Mouse (Mus musculus) MEL (cell line): ENCODE results near the gene Pck2. TPM values are rescaled to one million over a fixed set of nuclear protein-coding genes. Genes with fewer than 3 reads are reported as not detected.
A peak's percentile ranks its signal among the peaks of the same experiment; 100 is the strongest.

Experiments used
- DNase-seq: peaks from one replicate; pipeline ENCODE4 v3.0.0; 2011; ENCODE audit warnings: low read depth, low spot score
- H3K27ac ChIP-seq: 2 replicates; pipeline ENCODE4 v1.5.1; 2012; ENCODE audit warnings: low read depth, mild to moderate bottlenecking, control low read depth, low read length, moderate library complexity; ENCODE audit not compliant: control insufficient read depth
- H3K27me3 ChIP-seq, 2 experiments: fragments of 150-350 bp in 1 of 2; sonication (generic) in 1 of 2; 2 replicates each; pipeline ENCODE4 v1.6.1; 2012; ENCODE audit warnings: low read length in 2 of 2, mild to moderate bottlenecking in 2 of 2, improper control_type of control experiment in 1 of 2, moderate library complexity in 1 of 2; ENCODE audit not compliant: insufficient read depth in 2 of 2, control insufficient read depth in 1 of 2
- H3K36me3 ChIP-seq, 2 experiments: 2 replicates each; pipeline ENCODE4 v1.6.1; 2012 to 2014; ENCODE audit warnings: low read length in 2 of 2, improper control_type of control experiment in 1 of 2, inconsistent platforms in 1 of 2, mild to moderate bottlenecking in 1 of 2; ENCODE audit not compliant: insufficient read depth in 2 of 2, control insufficient read depth in 1 of 2
- H3K4me1 ChIP-seq, 2 experiments: fragments of 150-350 bp in 1 of 2; sonication (generic) in 1 of 2; 2 replicates each; pipeline ENCODE4 v1.6.1; 2012; ENCODE audit warnings: low read length in 2 of 2, improper control_type of control experiment in 1 of 2, mild to moderate bottlenecking in 1 of 2; ENCODE audit not compliant: insufficient read depth in 2 of 2, control insufficient read depth in 1 of 2
- H3K4me3 ChIP-seq, 2 experiments: fragments of 150-350 bp in 1 of 2; sonication (generic) in 1 of 2; 2 replicates each; pipeline ENCODE4 v1.5.1; 2012; ENCODE audit warnings: low read depth in 2 of 2, low read length in 2 of 2, mild to moderate bottlenecking in 2 of 2, moderate library complexity in 2 of 2, control low read depth in 1 of 2, improper control_type of control experiment in 1 of 2; ENCODE audit not compliant: control insufficient read depth in 1 of 2, insufficient read depth in 1 of 2
- H3K79me2 ChIP-seq: 2 replicates; pipeline ENCODE4 v1.6.1; 2012; ENCODE audit warnings: mild to moderate bottlenecking, low read length, moderate library complexity; ENCODE audit not compliant: control insufficient read depth, poor library complexity, insufficient read depth
- H3K9ac ChIP-seq: 2 replicates; pipeline ENCODE4 v1.6.1; 2012; ENCODE audit warnings: low read depth, mild to moderate bottlenecking, control low read depth, low read length, moderate library complexity; ENCODE audit not compliant: control insufficient read depth, poor library complexity, severe bottlenecking
- H3K9me3 ChIP-seq: fragments of 150-350 bp; sonication (generic); replicated peaks from 2 replicates; pipeline ENCODE4 v1.6.1; 2012; ENCODE audit warnings: mild to moderate bottlenecking, low read length, improper control_type of control experiment, moderate library complexity; ENCODE audit not compliant: insufficient read depth
- CHD2 ChIP-seq: IDR thresholded peaks from 2 replicates; pipeline ENCODE4 v1.6.1; 2011; ENCODE audit warnings: low read length, improper control_type of control experiment
- E2F4 ChIP-seq: IDR thresholded peaks from 2 replicates; pipeline ENCODE4 v1.6.1; 2011; ENCODE audit warnings: low read depth, low read length, improper control_type of control experiment, borderline replicate concordance
- ELF1 ChIP-seq: IDR thresholded peaks from 2 replicates; pipeline ENCODE4 v1.6.1; 2014; ENCODE audit warnings: low read depth, mild to moderate bottlenecking, inconsistent platforms, low read length, improper control_type of control experiment, moderate library complexity
- EP300 ChIP-seq, 2 experiments: IDR thresholded peaks; 2 replicates each; pipeline ENCODE4 v1.6.1; 2011; ENCODE audit warnings: improper control_type of control experiment in 2 of 2, low read length in 2 of 2, low read depth in 1 of 2, mild to moderate bottlenecking in 1 of 2
- ETS1 ChIP-seq: IDR thresholded peaks from 2 replicates; pipeline ENCODE4 v1.6.1; 2012; ENCODE audit warnings: low read depth, mild to moderate bottlenecking, inconsistent platforms, low read length, improper control_type of control experiment, moderate library complexity
- GABPA ChIP-seq: IDR thresholded peaks from 2 replicates; pipeline ENCODE4 v1.6.1; 2012; ENCODE audit warnings: low read depth, mild to moderate bottlenecking, inconsistent platforms, low read length, improper control_type of control experiment, moderate library complexity
- GATA1 ChIP-seq: IDR thresholded peaks from 2 replicates; pipeline ENCODE4 v1.6.1; 2011; ENCODE audit warnings: low read depth, low read length, improper control_type of control experiment
- HCFC1 ChIP-seq: IDR thresholded peaks from 2 replicates; pipeline ENCODE4 v1.6.1; 2012; ENCODE audit warnings: low read depth, mild to moderate bottlenecking, inconsistent platforms, low read length, improper control_type of control experiment, moderate library complexity
- JUND ChIP-seq: IDR thresholded peaks from 2 replicates; pipeline ENCODE4 v1.6.1; 2011; ENCODE audit warnings: low read depth, mild to moderate bottlenecking, improper control_type of control experiment, low read length
- KAT2A ChIP-seq: conservative IDR thresholded peaks from 2 replicates; pipeline ENCODE4 v1.6.1; 2012; ENCODE audit warnings: low read depth, low read length, improper control_type of control experiment, inconsistent platforms
- MAFK ChIP-seq: IDR thresholded peaks from 2 replicates; pipeline ENCODE4 v1.6.1; 2011; ENCODE audit warnings: low read depth, mild to moderate bottlenecking, low read length, improper control_type of control experiment, borderline replicate concordance
- MAX ChIP-seq: IDR thresholded peaks from 2 replicates; pipeline ENCODE4 v1.6.1; 2011; ENCODE audit warnings: low read length, improper control_type of control experiment
- MAZ ChIP-seq: IDR thresholded peaks from 2 replicates; pipeline ENCODE4 v1.6.1; 2012; ENCODE audit warnings: low read depth, mild to moderate bottlenecking, inconsistent platforms, low read length, improper control_type of control experiment
- MXI1 ChIP-seq: IDR thresholded peaks from 2 replicates; pipeline ENCODE4 v1.6.1; 2011; ENCODE audit warnings: mild to moderate bottlenecking, low read depth, low read length, improper control_type of control experiment
- MYB ChIP-seq: IDR thresholded peaks from 2 replicates; pipeline ENCODE4 v1.6.1; 2011; ENCODE audit warnings: mild to moderate bottlenecking, low read depth, low read length, improper control_type of control experiment
- MYC ChIP-seq: IDR thresholded peaks from 2 replicates; pipeline ENCODE4 v1.6.1; 2011; ENCODE audit warnings: low read depth, mild to moderate bottlenecking, low read length, improper control_type of control experiment, moderate library complexity
- NELFE ChIP-seq: IDR thresholded peaks from 2 replicates; pipeline ENCODE4 v1.6.1; 2011; ENCODE audit warnings: low read depth, low read length, improper control_type of control experiment
- NRF1 ChIP-seq: IDR thresholded peaks from 2 replicates; pipeline ENCODE4 v1.6.1; 2014; ENCODE audit warnings: low read depth, mild to moderate bottlenecking, inconsistent platforms, low read length, improper control_type of control experiment, moderate library complexity; ENCODE audit not compliant: poor library complexity, insufficient read depth, severe bottlenecking
- POLR2A ChIP-seq, 2 experiments: IDR thresholded peaks; 2 replicates each; pipeline ENCODE4 v1.6.1; 2011 to 2012; ENCODE audit warnings: low read length in 2 of 2, mild to moderate bottlenecking in 2 of 2, control low read depth in 1 of 2, improper control_type of control experiment in 1 of 2, low read depth in 1 of 2, moderate library complexity in 1 of 2; ENCODE audit not compliant: control insufficient read depth in 1 of 2, insufficient read depth in 1 of 2, poor library complexity in 1 of 2
- POLR2AphosphoS2 ChIP-seq: IDR thresholded peaks from 2 replicates; pipeline ENCODE4 v1.6.1; 2011; ENCODE audit warnings: low read length, improper control_type of control experiment
- POLR2AphosphoS5 ChIP-seq: IDR thresholded peaks from 2 replicates; pipeline ENCODE4 v1.6.1; 2012; ENCODE audit warnings: low read depth, borderline replicate concordance, mild to moderate bottlenecking, inconsistent platforms, low read length, moderate library complexity, mixed read lengths
- RAD21 ChIP-seq: IDR thresholded peaks from 2 replicates; pipeline ENCODE4 v1.6.1; 2011; ENCODE audit warnings: mild to moderate bottlenecking, low read depth, low read length, improper control_type of control experiment
- RCOR1 ChIP-seq: IDR thresholded peaks from 2 replicates; pipeline ENCODE4 v1.6.1; 2012; ENCODE audit warnings: low read depth, mild to moderate bottlenecking, inconsistent platforms, low read length, improper control_type of control experiment
- SIN3A ChIP-seq: IDR thresholded peaks from 2 replicates; pipeline ENCODE4 v1.6.1; 2012; ENCODE audit warnings: low read length, improper control_type of control experiment, inconsistent platforms
- SMC3 ChIP-seq: IDR thresholded peaks from 2 replicates; pipeline ENCODE4 v1.6.1; 2011; ENCODE audit warnings: low read depth, low read length, improper control_type of control experiment
- TAL1 ChIP-seq: IDR thresholded peaks from 2 replicates; pipeline ENCODE4 v1.6.1; 2012; ENCODE audit warnings: mild to moderate bottlenecking, inconsistent platforms, low read length, moderate library complexity, mixed read lengths
- TBP ChIP-seq: IDR thresholded peaks from 2 replicates; pipeline ENCODE4 v1.8.0; 2011; ENCODE audit warnings: low read depth, low read length, improper control_type of control experiment
- TCF12 ChIP-seq: IDR thresholded peaks from 2 replicates; pipeline ENCODE4 v1.6.1; 2014; ENCODE audit warnings: low read depth, mild to moderate bottlenecking, inconsistent platforms, low read length, improper control_type of control experiment, moderate library complexity
- UBTF ChIP-seq: IDR thresholded peaks from 2 replicates; pipeline ENCODE4 v1.6.1; 2012; ENCODE audit warnings: low read depth, mild to moderate bottlenecking, inconsistent platforms, low read length, improper control_type of control experiment, moderate library complexity, borderline replicate concordance; ENCODE audit not compliant: insufficient read depth
- USF1 ChIP-seq: IDR thresholded peaks from 2 replicates; pipeline ENCODE4 v1.6.1; 2014; ENCODE audit warnings: low read depth, mild to moderate bottlenecking, inconsistent platforms, low read length, improper control_type of control experiment, moderate library complexity
- USF2 ChIP-seq, 2 experiments: IDR thresholded peaks; 2 replicates each; pipeline ENCODE4 v1.6.1; 2011 to 2012; ENCODE audit warnings: improper control_type of control experiment in 2 of 2, low read length in 2 of 2, borderline replicate concordance in 1 of 2, inconsistent platforms in 1 of 2, low read depth in 1 of 2, mild to moderate bottlenecking in 1 of 2; ENCODE audit not compliant: insufficient read depth in 1 of 2
- ZKSCAN1 ChIP-seq: IDR thresholded peaks from 2 replicates; pipeline ENCODE4 v1.6.1; 2012; ENCODE audit warnings: low read depth, mild to moderate bottlenecking, inconsistent platforms, low read length, improper control_type of control experiment, moderate library complexity
- ZMIZ1 ChIP-seq: IDR thresholded peaks from 2 replicates; pipeline ENCODE4 v1.6.1; 2012; ENCODE audit warnings: low read depth, mild to moderate bottlenecking, inconsistent platforms, low read length, improper control_type of control experiment, moderate library complexity
- ZNF384 ChIP-seq: IDR thresholded peaks from 2 replicates; pipeline ENCODE4 v1.6.1; 2012; ENCODE audit warnings: low read depth, mild to moderate bottlenecking, inconsistent platforms, low read length, improper control_type of control experiment
- polyA plus RNA-seq, 2 experiments: library from polyadenylated mRNA; stranded (reverse) in 1 of 2; unstranded in 1 of 2; fragments of >175 nt in 1 of 2; fragments of >200 nt in 1 of 2; gene quantifications; 2 replicates each; pipeline versions ENCODE4 v1.2.1 to v1.2.4; 2012; ENCODE audit warnings: low replicate concordance in 2 of 2, low read depth in 1 of 2; ENCODE audit not compliant: insufficient read length in 2 of 2, insufficient read depth in 1 of 2, missing spikeins in 1 of 2
- total RNA-seq: library from RNA; depleted of rRNA; stranded (reverse); fragments of 300-350 nt; gene quantifications from 2 replicates; pipeline ENCODE4 v1.2.3, GENCODE M21; 2012; rRNA removed

The Pck2 gene
- 17.0 and 64.4 TPM in 2 replicates for total RNA-seq
- polyA plus RNA-seq, result 100 to 1,000 TPM in 1 of 2 experiments, 10 to 100 TPM in 1; 63.7 to 103 TPM

GRCm38 (mm10) chr14:55540067-55540786 lies at the start of gene Pck2:
Gene Pck2, plus strand, starts transcription at chr14:55540266.
- peaks cover 7 to 17% of the 10 kb centered on the region in 2 experiments for H3K36me3 ChIP-seq
- peak within 1 kb of the TSS; percentile 90 for H3K27ac ChIP-seq
- DNase-seq, result peak; percentile 98
- peaks cover 15% of the 10 kb centered on the region for H3K79me2 ChIP-seq
- peak within 1 kb of the TSS; percentile 93 for H3K9ac ChIP-seq
- H3K27me3 ChIP-seq, result no peaks in the 10 kb centered on the region
- peaks cover 8 to 17% of the 10 kb centered on the region in 2 experiments for H3K4me1 ChIP-seq
- no peaks in the 10 kb centered on the region for H3K9me3 ChIP-seq
- TF ChIP-seq ZKSCAN1 (no peak), GATA1 (no peak), E2F4 (no peak), NELFE (peak; percentile 75), MAX (peak; percentile 88), MAZ (peak; percentile 78; the same call in 1 of the 2 replicates), POLR2A (IDR thresholded peaks at IDR 0.05; ENCODE audit: control insufficient read depth in 1 of 2, insufficient read depth in 1 of 2, low read depth in 1 of 2, low read length in 2 of 2, poor library complexity in 1 of 2) (peak; percentile 41 to 77; a peak in 2 of 4 replicates), HCFC1 (peak; percentile 68), KAT2A (peak; percentile 47; the same call in 1 of the 2 replicates), TBP (0 out of 2 replicates have a peak, but pooled peaks have one; percentile 73), ZMIZ1 (peak; percentile 83), SIN3A (peak; percentile 82), JUND (no peak), SMC3 (no peak), GABPA (no peak), ELF1 (no peak), ETS1 (peak; percentile 56; the same call in 1 of the 2 replicates), CHD2 (no peak), RAD21 (no peak), MXI1 (peak; percentile 78), USF1 (no peak; the same call in 1 of the 2 replicates), NRF1 (no peak), RCOR1 (no peak), POLR2AphosphoS5 (no peak), TCF12 (peak; percentile 51), POLR2AphosphoS2 (peak; percentile 92), USF2 (IDR thresholded peaks at IDR 0.05; ENCODE audit: borderline replicate concordance in 1 of 2, insufficient read depth in 1 of 2, low read depth in 1 of 2, low read length in 2 of 2) (no peak), MYB (no peak), MYC (peak; percentile 95), UBTF (no peak), ZNF384 (no peak), MAFK (no peak), TAL1 (no peak), EP300 (IDR thresholded peaks at IDR 0.05; ENCODE audit: low read depth in 1 of 2, low read length in 2 of 2) (peak in 1 of 2 experiments; percentile 34; a peak in 1 of 4 replicates)
- peak within 1 kb of the TSS; percentile 88 to 94 for H3K4me3 ChIP-seq
